Mouse (Mus musculus): Measurements from ENCODE around the gene Fat1.
"Not testable (repeated sequence)": the region's sequence is repeated elsewhere in the genome, so short reads cannot be mapped to it uniquely, and the experiment has no call there.

Gene Fat1

DNA sequence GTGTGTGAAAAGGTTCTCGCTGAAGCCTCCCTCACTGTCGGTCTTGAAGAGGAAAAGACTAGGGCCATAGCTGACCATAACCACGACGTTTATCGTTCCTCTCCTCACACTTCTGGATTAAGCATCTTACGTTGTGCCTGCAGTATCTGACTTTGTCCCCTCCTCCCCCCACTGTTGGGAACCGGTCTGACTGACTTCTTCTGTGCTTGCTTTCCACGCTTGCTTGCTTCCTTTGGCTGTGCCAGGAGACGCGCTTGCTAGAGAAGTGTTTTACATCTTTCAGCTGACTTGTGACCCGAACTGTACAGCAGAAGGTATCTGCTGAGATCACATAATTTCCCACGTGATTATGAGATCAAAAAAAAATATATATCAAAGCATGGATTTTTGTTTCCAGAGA is 76.5 kb downstream of the Fat1 start:
- no peak for DNase-seq

DNA sequence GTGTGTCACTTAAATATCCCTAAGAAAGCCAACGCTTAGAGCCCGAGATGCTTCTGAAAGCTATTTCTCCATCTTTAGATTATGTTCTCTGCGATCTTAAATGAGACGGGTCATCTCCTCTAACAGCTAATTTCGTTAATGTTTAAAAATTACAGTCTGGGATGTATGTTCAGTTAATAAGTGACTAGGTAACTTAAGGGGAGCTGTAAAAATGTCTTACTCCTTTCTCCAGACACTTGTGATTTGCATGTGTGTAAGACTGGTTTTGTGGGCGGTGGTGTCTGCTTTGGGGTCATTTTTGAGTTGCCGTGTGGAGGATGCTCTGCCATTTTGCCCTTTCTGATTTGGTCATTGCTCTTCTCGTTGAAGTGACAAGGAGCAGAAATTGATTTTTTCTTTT is 78.6 kb downstream of the Fat1 start:
- no peak for DNase-seq

DNA sequence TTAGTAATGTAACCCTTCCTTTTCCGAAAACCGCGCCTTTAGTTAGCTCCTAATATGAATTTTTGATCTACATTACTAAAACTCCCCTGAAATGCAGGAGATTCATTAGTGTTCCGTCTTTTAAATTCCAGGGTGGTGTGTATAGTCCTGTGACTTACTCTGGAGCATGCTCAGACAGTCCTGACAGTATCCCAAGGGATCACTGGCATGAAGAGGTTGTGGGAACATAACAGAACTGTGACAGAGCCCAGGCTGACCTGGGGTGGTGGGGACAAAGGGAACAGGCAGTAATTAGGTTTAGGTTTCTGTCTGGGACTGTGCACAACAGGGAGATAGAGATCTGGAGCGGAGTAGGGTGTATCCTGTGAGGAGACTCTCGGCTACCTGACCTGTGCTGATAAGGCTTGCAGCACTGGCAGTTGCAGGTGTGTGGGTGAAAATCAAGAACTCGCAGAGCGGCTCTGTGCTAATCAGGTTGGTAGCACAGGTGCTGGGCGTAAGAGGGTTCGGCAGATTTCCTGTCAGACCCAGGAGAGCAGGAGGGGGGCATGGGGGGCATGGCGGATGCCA is 79.3 kb downstream of the Fat1 start:
- no peak for DNase-seq

DNA sequence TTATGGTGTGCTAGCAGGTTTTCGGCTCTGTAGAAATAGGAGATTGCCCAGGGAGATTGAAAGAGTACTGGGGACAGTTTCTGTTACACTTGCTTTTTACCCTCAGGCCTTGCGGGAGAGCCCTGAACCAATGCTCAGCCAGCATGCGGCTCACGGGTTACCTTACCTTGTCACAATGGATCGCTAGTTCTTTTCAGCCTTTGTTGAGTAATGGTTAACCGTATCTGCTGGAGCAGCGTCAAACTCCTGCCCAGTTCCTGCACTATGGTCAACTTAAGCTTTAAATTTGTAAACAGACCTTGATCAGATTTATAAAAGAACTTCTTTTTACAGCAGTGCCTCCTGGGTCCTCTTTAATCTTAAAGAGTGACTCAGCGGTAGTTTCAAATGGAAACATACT is 80.6 kb downstream of the Fat1 start:
- no peak for DNase-seq

DNA sequence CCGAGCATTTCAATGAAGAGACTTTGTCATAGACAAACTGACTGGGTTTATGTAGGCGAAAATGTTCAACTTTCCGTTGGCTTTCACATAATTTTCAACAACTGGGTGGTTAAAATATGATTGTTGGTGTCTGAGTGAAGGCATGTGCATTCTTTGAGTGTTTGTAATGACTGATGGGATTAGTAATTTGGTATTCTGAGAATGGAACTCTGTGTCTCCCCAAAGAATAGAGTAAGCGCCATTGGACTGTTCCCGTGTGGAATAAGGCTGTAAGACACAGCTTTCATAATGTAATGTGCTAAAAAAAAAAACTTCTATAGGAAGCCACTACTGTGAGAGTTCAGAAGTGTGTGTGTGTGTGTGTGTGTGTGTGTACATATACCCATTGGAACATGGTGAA is 84.0 kb downstream of the Fat1 start:
- DNase-seq, result no peak

DNA sequence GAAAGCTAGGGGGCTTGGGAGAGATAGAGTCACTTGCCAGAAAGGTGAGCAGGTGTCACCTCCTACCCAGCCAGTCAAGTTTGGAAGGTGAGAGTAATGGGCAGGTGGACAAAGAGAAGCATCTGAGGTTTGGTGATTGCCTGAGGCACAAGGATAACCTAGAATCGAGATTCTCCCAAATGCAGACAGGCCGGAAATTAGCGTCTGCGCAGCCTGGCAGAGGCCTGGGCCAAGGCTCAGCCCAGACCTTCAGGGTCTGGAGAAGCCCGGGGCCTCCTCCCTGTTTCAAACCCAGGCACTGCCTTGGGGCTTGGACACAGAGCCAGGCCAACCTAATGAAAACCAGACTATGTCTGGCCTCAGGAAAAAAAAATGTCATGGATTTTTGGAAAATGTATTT is 85.9 kb downstream of the Fat1 start:
- DNase-seq, result no peak

DNA sequence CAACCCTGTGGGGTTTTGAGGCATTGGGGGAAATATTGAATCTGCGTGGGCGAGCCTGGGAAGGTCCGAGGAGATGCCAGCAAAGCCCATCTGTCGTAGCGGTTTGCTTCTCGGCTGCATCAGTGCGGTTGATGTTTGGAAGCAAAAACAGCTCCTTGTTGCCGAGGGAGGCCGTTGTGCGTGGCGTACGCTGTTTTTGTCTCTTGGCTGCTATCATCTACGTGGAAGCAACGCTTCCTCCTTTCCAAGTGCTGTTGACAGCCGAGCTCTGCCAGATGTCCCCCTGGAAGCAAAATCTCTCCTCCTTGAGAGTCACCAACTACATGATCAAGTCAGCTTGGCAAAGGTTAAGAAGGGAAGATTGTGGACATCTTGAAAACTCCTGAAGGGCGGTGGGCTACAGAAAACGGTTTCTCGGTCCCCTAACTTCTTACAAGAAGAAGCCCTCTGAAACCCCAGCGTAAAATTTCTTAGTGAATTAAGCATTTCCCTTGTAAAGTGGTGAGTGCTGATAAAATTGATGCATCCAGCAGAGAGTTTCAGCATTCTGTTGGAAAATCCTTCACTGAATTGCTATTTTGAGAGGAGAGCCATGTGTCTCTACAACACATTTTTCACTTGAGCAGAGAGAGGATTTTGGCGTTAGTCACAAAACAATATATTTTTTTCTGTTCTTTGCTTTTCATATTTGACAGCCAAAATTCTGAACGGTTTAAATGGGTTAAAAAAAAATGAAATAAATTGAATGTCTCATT is 86.8 kb downstream of the Fat1 start:
- DNase-seq, result no peak

DNA sequence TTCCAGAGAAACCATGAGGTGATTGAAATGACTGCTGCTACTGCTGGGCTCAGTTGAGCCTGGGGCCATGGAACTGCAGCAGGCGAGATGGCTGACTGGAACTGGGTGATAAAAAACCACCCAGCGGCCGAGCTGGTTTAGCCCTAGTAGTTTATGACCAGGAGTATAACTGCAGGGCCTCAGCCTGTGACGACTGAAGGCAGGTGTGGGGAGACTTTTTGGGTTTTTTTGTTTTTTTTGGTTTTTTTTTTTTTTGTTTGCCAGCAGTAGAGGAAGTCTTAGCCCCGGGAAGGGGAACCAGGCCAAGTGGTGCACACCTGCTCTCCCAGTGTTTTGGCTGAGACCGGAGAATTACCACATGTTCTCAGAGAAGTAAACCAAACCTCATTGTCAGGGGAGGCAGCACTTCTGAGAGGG is 92.8 kb downstream of the Fat1 start:
- no peak for DNase-seq

DNA sequence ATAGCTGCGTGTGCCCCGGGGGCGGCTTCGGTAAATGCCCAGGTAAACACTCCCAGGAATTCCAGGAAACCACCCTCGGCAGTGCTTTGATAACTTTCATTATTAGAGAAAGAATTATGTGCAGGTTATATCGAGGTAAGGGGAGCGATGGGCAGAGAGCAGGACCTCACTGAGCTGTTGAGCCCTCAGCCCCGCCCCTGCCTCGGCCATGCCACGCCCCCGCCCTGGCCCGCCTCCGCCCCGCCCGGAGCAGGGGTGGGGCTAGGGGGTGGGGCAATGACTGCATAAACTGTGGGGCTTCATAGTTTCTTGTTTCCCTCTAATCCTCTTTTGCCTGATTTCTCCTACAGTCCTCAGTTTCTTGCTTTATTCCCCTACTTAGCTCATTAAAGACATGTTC is 103.1 kb downstream of the Fat1 start:
- no peak for DNase-seq

DNA sequence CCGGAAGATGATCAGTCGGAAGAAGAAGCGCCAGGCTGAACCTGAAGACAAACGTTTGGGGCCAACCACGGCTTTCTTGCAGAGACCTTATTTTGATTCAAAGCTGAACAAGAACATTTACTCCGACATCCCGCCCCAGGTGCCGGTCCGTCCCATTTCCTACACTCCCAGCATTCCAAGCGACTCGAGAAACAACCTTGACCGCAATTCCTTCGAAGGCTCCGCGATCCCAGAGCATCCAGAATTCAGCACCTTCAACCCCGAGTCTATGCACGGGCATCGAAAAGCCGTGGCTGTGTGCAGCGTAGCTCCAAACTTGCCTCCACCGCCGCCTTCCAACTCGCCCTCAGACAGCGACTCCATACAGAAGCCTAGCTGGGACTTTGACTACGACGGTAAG is 108.9 kb downstream of the Fat1 start:
- DNase-seq, result no peak

DNA sequence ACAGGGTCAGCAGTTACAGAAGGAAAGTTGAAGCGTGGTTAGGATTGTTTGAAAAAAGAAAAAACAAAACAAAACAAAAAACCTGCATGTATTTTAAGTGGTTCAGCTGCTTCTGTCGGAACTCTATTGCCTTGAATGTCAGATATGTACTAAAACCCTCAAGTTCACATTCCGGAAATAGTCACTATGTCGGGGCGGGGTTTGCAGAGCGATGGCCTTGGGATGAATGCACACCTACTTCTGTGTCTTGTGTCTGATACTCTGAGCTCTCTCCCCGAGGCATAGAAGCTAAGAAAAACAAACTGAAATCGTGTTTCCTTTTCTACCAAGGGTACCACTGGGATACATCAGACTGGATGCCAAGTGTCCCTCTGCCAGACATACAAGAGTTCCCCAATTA is 115.2 kb downstream of the Fat1 start:
- peak; percentile 5 for DNase-seq

DNA sequence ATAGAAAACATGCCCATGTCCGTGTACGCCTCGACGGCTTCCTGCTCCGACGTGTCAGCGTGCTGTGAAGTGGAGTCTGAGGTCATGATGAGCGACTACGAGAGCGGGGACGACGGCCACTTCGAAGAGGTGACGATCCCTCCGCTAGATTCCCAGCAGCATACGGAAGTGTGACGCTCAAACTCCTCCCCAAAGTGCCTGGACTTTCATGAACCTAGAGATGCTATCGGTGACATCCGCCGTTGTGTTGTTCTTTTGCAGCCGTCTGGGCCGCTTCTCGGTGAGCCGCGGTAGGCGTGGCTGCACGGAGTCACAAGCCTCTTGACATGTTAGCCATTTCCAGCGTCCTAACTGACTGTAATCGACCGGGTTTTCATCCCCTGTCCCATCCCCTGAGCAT is 116.0 kb downstream of the Fat1 start:
- DNase-seq, result no peak

DNA sequence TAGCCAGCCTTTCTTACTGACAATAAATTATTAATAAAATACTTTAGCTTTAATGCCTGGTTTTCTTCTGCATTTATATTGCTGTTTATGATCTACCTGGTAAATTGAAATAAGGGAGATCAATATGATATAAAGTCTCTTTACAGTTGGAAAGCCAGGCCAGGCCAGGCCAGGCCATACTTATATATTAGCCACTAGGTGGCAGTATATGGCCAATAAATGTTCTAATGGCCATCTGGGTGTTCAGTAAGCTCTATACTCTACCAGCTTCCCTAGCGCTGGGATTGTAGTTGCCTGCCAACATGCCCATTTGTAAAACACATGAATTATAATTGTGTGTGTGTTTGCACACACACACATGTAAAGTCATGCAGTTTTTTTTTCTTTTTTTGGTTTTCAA is 117.0 kb downstream of the Fat1 start:
- DNase-seq, result peak; percentile 18

DNA sequence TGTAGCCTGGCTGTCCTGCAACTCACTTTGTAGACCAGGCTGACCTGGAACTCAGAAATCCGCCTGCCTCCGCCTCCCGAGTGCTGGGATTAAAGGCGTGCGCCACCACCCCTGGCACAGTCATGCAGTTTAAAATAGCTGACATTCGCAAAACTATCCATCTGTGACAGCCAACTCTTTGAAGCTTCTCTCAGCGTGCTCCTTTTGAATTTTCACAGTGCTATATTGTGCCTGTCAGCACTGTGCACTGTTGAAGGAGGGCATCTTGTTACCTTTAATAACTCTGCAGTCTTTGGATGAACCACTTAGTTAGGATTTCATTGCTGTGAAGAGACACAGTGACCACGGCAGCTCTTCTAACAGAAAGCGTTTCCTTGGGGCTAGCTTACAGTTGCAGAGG is 117.4 kb downstream of the Fat1 start:
- DNase-seq, result no peak

DNA sequence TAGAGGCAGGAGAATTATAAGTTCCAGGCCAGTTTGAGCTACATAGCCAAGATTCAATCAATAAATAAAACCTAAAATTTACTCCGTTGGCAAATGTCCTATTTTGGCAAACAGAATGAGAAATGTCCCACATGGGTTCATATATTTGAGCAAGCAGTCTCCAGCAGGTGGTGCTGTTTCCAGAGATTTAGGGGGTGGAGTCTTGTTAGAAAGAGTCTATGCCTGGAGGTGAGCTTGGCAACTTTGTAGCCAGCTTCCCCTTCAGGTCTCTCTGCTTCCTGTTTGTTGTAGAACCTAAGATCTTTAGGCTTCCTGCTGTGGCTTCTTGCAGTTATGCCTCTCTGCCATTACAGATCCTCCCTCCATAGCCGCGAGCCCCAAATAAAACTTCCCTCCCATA is 120.3 kb downstream of the Fat1 start:
- no peak for DNase-seq

DNA sequence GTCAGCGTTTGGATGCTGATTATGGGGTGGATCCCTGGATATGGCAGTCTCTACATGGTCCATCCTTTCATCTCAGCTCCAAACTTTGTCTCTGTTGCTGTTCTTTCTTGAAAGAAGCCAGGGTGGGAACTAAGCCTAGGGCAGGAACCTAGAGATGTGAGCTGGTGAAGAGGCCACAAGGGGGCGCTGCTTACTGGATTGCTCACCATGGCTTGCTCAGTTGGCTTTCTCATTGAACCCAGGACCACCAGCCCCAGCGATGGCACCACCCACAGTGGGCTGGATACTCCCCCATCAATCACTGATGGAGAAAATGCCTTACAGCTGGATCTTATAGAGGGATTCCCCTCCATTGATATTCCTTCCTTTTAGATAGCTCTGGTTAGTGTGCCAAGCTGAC is 121.6 kb downstream of the Fat1 start:
- peak; percentile 22 for DNase-seq

DNA sequence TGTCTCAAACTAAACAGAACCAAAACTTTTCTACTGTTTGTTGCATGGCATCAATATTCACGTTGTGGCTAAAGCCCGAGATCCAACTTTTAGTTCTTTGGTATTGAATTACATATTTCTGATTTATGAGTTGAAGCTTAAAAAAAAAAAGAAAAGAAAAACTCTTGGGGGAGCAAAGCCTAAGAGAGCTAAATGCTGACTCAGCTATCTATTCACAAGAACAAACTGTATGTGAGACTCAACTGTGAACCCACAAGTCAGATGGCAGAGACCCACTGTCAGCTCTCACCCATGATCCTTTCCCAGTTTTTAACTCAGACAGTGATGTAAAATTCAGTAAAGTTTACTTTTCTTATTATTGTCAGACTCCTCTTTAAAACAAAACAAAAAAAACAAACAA is 124.8 kb downstream of the Fat1 start:
- no peak for DNase-seq

DNA sequence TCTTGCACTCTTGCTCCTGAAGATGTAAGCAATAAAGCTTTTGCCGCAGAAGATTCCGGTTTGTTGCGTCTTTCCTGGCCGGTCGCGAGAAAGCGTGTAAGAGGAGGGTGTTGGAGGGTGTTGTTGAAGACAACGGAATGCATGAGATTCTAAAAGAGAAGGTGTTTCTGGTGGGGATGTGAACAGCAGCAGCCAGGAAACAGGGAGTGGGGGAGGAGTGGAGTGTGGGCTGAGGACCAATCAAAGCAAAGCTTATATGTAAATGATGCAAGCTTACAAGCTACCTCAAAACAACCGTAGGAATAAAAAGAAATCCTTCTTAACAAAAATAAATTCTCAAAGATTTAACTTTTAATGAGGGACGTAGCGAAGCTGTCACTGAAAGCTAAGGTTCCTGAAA is 127.1 kb downstream of the Fat1 start:
- no peak for DNase-seq

DNA sequence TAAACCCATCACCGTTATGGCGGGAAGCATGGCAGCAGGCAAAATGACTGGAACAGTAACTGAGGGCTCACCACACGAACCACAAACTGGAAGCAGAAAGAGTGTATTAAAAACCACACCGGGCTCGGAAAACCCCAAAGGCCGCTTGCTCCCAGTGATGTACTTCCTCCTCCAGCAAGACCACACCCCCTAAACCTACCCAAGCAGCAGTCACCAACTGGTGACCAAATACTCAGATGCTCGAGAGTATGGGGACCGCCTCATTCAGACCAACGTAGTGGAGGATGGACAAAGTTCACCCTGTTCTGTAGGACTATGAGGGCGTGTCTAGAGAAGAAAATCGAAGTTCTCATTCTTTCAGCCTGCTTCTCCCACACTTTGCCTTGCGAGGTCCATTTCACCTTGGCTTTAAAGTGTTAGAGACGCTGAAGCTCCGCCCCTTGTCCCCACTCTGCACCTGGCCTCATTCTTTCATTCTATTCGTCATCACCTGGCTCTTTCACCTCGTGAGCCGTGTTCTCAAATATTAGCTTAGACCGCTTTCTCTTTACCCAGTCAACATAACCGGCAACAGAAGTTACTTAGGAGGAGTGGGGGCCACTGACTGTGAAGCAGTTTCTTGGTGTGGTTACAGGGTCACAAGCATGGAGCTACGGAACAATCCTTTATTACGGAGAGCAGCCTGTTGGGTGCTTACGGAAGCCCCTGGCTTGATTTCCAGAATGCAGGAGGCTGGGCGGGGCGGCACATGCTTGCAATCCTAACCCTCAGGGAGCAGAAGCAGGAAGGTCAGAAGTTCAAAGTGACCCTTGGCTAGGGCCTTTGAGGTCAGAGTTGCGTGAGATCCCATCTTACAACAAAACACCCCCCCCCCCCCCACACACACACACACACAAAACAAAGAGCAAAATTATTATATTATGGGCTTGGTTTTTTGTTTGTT is 128.0 kb downstream of the Fat1 start:
- peak; percentile 84 for DNase-seq

DNA sequence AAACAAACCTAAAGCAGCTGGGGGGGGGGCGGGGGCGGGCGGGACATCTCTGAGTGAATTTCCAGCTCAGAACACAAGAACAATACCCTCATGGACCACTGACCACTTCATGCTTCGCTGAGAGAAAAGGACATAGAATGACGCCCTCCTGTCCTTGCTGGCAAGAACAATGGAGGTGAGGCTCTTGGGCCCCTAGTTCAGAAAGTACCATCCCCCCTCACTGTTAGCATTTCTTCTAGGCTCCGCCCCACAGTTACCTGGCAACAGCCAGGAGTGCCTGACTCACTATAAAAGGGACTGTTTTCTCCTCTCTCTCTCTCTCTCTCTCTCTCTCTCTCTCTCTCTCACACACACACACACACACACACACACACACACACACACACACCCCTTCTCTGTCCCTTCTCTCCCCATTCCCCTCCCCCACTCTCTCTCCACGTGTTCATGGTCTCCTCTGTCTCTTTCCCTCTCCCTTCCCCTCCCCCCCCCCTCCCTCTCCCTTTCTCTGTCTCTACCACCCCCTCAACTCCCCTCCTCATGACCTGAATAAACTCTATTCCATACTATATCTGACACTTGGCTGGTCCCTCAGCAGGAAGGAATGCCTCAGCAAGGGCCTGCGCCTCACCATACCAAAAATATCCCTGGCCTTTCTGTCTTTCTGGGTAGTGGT is 129.1 kb downstream of the Fat1 start:
- peak; percentile 56 for DNase-seq

DNA sequence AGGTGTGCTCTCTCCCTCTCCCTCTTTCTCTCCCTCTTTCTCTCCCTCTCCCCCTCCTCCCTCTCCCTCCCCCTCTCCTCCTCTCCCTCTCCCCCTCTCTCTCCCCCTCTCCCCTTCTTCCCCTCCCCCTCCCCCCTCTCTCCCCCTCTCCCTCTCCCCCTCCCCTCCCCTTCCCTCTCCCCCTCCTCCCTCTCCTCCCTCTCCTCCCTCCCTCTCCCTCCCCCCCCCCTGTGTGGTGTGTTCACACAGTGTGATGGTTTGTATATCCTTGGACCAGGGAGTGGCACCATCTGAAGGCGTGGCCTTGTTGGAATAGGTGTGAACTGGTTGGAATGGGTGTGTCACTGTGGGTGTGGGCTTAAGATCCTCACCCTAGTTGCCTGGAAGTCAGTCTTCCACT is 130.1 kb downstream of the Fat1 start:
- not testable (repeated sequence) for DNase-seq

DNA sequence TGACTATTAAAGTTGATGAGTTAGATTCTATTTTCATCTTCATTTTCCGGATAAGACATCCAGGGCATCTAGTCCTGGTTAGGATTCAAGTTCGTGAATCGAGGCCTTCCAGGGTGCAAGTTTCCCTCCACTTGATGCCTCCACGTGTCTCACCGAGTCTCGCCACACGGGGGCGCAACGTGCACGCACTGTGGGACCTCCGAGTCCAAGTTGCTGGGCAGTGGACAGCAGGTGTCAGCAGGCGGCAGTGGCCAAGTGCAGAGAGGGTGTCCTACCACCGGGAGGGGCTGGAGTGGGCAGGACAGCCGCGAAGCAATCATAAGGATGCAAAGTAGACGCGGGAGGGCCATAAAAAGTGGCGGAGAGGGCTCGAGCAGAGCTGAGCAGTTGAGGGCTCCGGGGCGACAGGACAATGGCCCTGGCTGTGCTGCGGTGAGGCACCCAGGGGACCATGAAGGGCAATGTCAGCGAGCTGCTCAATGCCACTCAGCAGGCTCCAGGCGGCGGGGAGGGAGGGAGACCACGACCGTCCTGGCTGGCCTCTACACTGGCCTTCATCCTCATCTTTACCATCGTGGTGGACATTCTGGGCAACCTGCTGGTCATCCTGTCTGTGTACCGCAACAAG is 133.6 kb downstream of the Fat1 start, which contains the start of gene Mtnr1a:
TSS of gene Mtnr1a (plus strand) at position 379 of the 628 bp plus-strand sequence.
- DNase-seq, result peak; percentile 91

DNA sequence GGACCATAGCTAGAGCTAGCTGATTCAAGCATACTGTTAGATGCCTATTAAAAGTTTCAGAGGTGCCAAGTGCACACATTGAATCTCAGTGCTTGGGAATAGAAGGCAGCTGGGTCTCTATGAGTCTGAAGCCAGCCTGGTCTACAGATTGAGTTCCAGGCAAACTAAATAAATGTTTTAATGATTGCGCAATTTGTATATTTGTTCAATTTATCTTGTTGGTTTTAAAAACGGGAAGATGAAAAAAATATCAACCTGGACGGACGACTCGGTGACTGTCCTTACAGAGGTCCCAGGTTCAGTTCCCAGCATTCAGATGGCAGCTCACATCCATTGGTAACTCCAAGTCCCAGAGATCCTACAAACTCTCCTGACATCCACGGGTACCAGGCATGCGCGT is 135.7 kb downstream of the Fat1 start:
- DNase-seq, result no peak
